Mouse (Mus musculus): ENCODE results near the gene Morn2.
"Not testable (repeated sequence)": the region's sequence is repeated elsewhere in the genome, so short reads cannot be mapped to it uniquely, and the experiment has no call there.

Morn2 gene

GRCm38 (mm10) chr17:80290074-80290657 is at the start of gene Morn2, which contains the start of gene Dhx57:
TSS of gene Morn2 (plus strand) at chr17:80290203.
TSS of gene Dhx57 (minus strand) at chr17:80290476.
- peak; percentile 96 to 98 for DNase-seq (ENCODE audit: low spot score in 2 of 2)

- DNase-seq (ENCODE audit: low spot score in 2 of 2): no peak
These were observed 48.4 kb upstream of the Morn2 start for GRCm38 (mm10) chr17:80241594-80241993.

- no peak for DNase-seq (ENCODE audit: low spot score in 2 of 2)
These were observed 46.9 kb upstream of the Morn2 start for GRCm38 (mm10) chr17:80243116-80243515.

- no peak for DNase-seq (ENCODE audit: low spot score in 2 of 2)
These were observed 37.1 kb upstream of the Morn2 start for GRCm38 (mm10) chr17:80252757-80253525.

GRCm38 (mm10) chr17:80254421-80254820 is 35.6 kb upstream of the Morn2 start:
- no peak for DNase-seq (ENCODE audit: low spot score in 2 of 2)

- no peak for DNase-seq (ENCODE audit: low spot score in 2 of 2)
These were observed 34.8 kb upstream of the Morn2 start for GRCm38 (mm10) chr17:80255208-80255607.

GRCm38 (mm10) chr17:80267065-80267464 is 22.9 kb upstream of the Morn2 start:
- DNase-seq (ENCODE audit: low spot score in 2 of 2): no peak

GRCm38 (mm10) chr17:80268151-80268550 is 21.9 kb upstream of the Morn2 start:
- DNase-seq (ENCODE audit: low spot score in 2 of 2): no peak

GRCm38 (mm10) chr17:80270622-80271021 is 19.4 kb upstream of the Morn2 start:
- DNase-seq (ENCODE audit: low spot score in 2 of 2): not testable (repeated sequence)

- no peak for DNase-seq (ENCODE audit: low spot score in 2 of 2)
These were observed 11.7 kb upstream of the Morn2 start for GRCm38 (mm10) chr17:80278255-80278654.

GRCm38 (mm10) chr17:80279340-80280070 is 10.5 kb upstream of the Morn2 start:
- no peak for DNase-seq (ENCODE audit: low spot score in 2 of 2)

- no peak for DNase-seq (ENCODE audit: low spot score in 2 of 2)
These were observed 5.6 kb upstream of the Morn2 start for GRCm38 (mm10) chr17:80284446-80284845.

- DNase-seq (ENCODE audit: low spot score in 2 of 2): no peak
These were observed 2.0 kb upstream of the Morn2 start for GRCm38 (mm10) chr17:80288012-80288411.

GRCm38 (mm10) chr17:80289280-80290073 is 526 bp upstream of the Morn2 start:
- DNase-seq (ENCODE audit: low spot score in 2 of 2): no peak

GRCm38 (mm10) chr17:80291148-80291547 is 1.1 kb downstream of the Morn2 start:
- no peak for DNase-seq (ENCODE audit: low spot score in 2 of 2)

- no peak for DNase-seq (ENCODE audit: low spot score in 2 of 2)
These were observed 5.3 kb downstream of the Morn2 start for GRCm38 (mm10) chr17:80295258-80295657.

- DNase-seq (ENCODE audit: low spot score in 2 of 2): no peak
These were observed 8.8 kb downstream of the Morn2 start for GRCm38 (mm10) chr17:80298844-80299243.

GRCm38 (mm10) chr17:80307251-80307650 is 17.2 kb downstream of the Morn2 start, which contains the start of gene Arhgef33:
TSS of gene Arhgef33 (plus strand) at chr17:80307407.
- DNase-seq (ENCODE audit: low spot score in 2 of 2): no peak

GRCm38 (mm10) chr17:80311761-80312160 is 21.8 kb downstream of the Morn2 start:
- DNase-seq (ENCODE audit: low spot score in 2 of 2): peak in 1 of 2 experiments; percentile 29

GRCm38 (mm10) chr17:80312405-80312804 is 22.4 kb downstream of the Morn2 start:
- DNase-seq (ENCODE audit: low spot score in 2 of 2): peak in 1 of 2 experiments; percentile 44

GRCm38 (mm10) chr17:80322228-80322627 is 32.2 kb downstream of the Morn2 start:
- DNase-seq (ENCODE audit: low spot score in 2 of 2): no peak

GRCm38 (mm10) chr17:80323015-80323414 is 33.0 kb downstream of the Morn2 start:
- DNase-seq (ENCODE audit: low spot score in 2 of 2): no peak

All from spleen, postnatal 4 days (tissue).